Mouse (Mus musculus) hindbrain, embryonic 12.5 days (tissue): ENCODE measurements at regions not wholly inside any gene's neighbourhood (a gene's known extent, or its start where the extent isn't known, plus 50 kb on each side); places are given as distances from the start of the nearest gene placed in this dataset.
"Not testable (repeated sequence)": the region's sequence is repeated elsewhere in the genome, so short reads cannot be mapped to it uniquely, and the experiment has no call there.

Experiments used
- ATAC-seq: fragments of 200-750 bp; cut with Nextera tagmentation; 2 replicates; pipeline ENCODE4 v1.8.0; 2017; ENCODE audit warnings: moderate TSS enrichment; ENCODE audit not compliant: low FRiP score
- H3K27ac ChIP-seq: fragments of 300-500 bp; sonication (generic); 2 replicates; pipeline ENCODE4 v1.5.1; 2016; ENCODE audit warnings: mild to moderate bottlenecking
- H3K27me3 ChIP-seq: fragments of 300-500 bp; sonication (generic); 2 replicates; pipeline ENCODE4 v1.6.1; 2016; ENCODE audit warnings: mild to moderate bottlenecking
- H3K36me3 ChIP-seq: fragments of 300-500 bp; sonication (generic); 2 replicates; pipeline ENCODE4 v1.6.1; 2016; ENCODE audit warnings: mild to moderate bottlenecking
- H3K4me1 ChIP-seq: fragments of 300-500 bp; sonication (generic); 2 replicates; pipeline ENCODE4 v1.6.1; 2016
- H3K4me2 ChIP-seq: fragments of 300-500 bp; sonication (generic); replicated peaks from 2 replicates; pipeline ENCODE4 v1.6.1; 2016; ENCODE audit warnings: mild to moderate bottlenecking
- H3K4me3 ChIP-seq: fragments of 300-500 bp; sonication (generic); 2 replicates; pipeline ENCODE4 v1.5.1; 2016; ENCODE audit warnings: mild to moderate bottlenecking
- H3K9ac ChIP-seq: fragments of 300-500 bp; sonication (generic); 2 replicates; pipeline ENCODE4 v1.6.1; 2016; ENCODE audit warnings: mild to moderate bottlenecking, moderate library complexity
- H3K9me3 ChIP-seq: fragments of 300-500 bp; sonication (generic); replicated peaks from 2 replicates; pipeline ENCODE4 v1.6.1; 2016; ENCODE audit warnings: mild to moderate bottlenecking
- WGBS: fragments of 180-500 bp; shearing (Covaris S2); methylation state at CpG from one replicate; pipeline ENCODE4 v1.1.7; 2016; 5-methylcytosine and 5-hydroxymethylcytosine counted together

DNA sequence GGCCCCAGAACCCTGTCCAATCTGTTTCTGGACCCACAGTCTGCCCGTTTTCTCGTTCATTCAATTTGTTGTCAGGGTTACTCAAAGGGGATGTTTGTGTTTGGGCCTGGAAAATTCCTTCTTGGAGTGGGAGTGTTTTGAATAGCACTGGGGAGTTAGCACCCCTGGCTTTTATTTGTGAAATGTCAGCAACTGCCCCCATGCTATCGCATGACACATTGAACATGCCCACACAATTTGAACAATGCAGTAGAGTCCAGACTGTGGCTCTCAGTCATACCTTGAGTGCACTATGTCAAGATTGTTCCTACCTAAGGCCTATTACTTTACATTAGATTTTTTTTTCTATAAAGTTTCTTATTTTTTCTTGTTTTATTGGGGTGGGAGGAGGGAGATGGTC is 195.2 kb upstream of the Ccdc54 start:
- Histone ChIP-seq H3K9ac (no peak overlapping the region), H3K4me3 (no peak overlapping the region), H3K4me2 (no peak overlapping the region), H3K27me3 (no peaks in the 10 kb centered on the region), H3K36me3 (no peaks in the 10 kb centered on the region), H3K27ac (no peak overlapping the region), H3K4me1 (peaks cover 12% of the 10 kb centered on the region), H3K9me3 (no peaks in the 10 kb centered on the region)
- ATAC-seq = no peak
- 68% methylated on average over 3 of the region's 3 CpGs for WGBS

DNA sequence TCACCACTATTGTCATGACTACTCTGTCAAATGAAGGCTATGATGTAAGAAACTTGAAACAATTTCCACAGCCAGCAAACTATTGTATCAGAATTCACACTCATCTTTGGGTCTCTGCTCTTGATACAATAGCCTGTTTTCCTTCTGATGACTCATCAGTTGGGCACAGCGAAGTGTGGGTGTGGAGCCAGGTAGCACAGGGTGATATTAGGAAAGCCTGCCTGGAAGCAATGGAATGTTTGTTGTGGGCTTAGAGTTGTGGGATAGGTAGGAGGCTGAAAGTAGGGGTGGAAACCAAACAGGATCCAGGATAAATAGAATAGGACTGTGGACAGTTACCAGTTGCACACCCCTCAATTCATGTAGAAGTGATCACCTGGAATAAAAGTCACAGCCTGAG is 194.4 kb upstream of the Ccdc54 start:
- H3K4me2 ChIP-seq = no peak overlapping the region
- ATAC-seq = no peak
- no peak overlapping the region for H3K4me3 ChIP-seq
- no peaks in the 10 kb centered on the region for H3K9me3 ChIP-seq
- 91% methylated on average over 1 of the region's 1 CpGs for WGBS
- peaks cover 12% of the 10 kb centered on the region for H3K4me1 ChIP-seq
- H3K9ac ChIP-seq = no peak overlapping the region
- no peaks in the 10 kb centered on the region for H3K27me3 ChIP-seq
- no peaks in the 10 kb centered on the region for H3K36me3 ChIP-seq
- no peak overlapping the region for H3K27ac ChIP-seq

DNA sequence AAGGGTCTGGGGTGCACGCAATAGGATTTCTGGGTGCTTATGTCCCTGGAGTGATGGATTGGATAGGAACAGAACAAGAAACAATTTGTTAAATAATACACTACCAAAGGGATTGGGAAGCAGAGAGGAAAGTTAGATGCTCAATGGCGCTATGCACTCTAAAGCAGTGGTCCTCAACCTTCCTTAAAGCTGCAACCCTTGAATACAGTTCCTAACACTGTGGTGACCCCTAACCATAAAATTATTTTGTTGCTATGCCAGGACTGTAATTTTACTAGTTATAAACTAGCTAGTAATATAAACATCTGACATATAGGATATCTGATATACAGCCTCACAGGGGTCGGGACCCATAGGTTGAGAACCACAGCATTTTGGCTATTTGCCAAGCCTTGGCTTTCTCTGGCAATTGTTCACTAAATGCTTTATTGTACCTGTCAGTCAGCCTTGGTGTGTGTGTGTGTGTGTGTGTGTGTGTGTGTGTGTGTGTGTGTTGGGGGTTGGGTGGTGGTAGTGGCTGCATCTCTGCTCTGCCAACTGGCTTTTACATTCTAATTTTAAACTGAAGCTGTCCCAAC is 193.8 kb upstream of the Ccdc54 start:
- Histone ChIP-seq H3K4me1 (peaks cover 12% of the 10 kb centered on the region), H3K4me3 (no peak overlapping the region), H3K27ac (no peak overlapping the region), H3K9me3 (no peaks in the 10 kb centered on the region), H3K9ac (no peak overlapping the region), H3K27me3 (no peaks in the 10 kb centered on the region), H3K36me3 (no peaks in the 10 kb centered on the region), H3K4me2 (no peak overlapping the region)
- peak; percentile 53; the same call in 1 of the 2 replicates for ATAC-seq
- WGBS = 83% methylated on average over 3 of the region's 3 CpGs

- Histone ChIP-seq H3K4me1 (peaks cover 13% of the 10 kb centered on the region), H3K36me3 (no peaks in the 10 kb centered on the region), H3K27me3 (no peaks in the 10 kb centered on the region), H3K27ac (no peak overlapping the region), H3K9ac (no peak overlapping the region), H3K4me2 (no peak overlapping the region), H3K9me3 (no peaks in the 10 kb centered on the region), H3K4me3 (no peak overlapping the region)
- ATAC-seq = peak; percentile 64
- WGBS = 37% methylated on average over 20 of the region's 20 CpGs
Measured at GRCm38 (mm10) chr16:50783784-50784650, 193.1 kb upstream of the Ccdc54 start.

- Histone ChIP-seq H3K4me3 (no peak overlapping the region), H3K27me3 (no peaks in the 10 kb centered on the region), H3K9me3 (no peaks in the 10 kb centered on the region), H3K4me1 (peaks cover 15% of the 10 kb centered on the region), H3K9ac (no peak overlapping the region), H3K36me3 (no peaks in the 10 kb centered on the region), H3K27ac (no peak overlapping the region), H3K4me2 (no peak overlapping the region)
- 40% methylated on average over 6 of the region's 6 CpGs for WGBS
- 0 out of 2 replicates have a peak, but pooled peaks have one; percentile 29 for ATAC-seq
Measured at GRCm38 (mm10) chr16:50783240-50783639, 192.3 kb upstream of the Ccdc54 start.

GRCm38 (mm10) chr16:50779030-50779784 is 188.3 kb upstream of the Ccdc54 start:
- ATAC-seq = no peak
- 37% methylated on average over 6 of the region's 6 CpGs for WGBS
- Histone ChIP-seq H3K27me3 (no peaks in the 10 kb centered on the region), H3K4me3 (no peak overlapping the region), H3K36me3 (no peaks in the 10 kb centered on the region), H3K9me3 (no peaks in the 10 kb centered on the region), H3K4me1 (peaks cover 11% of the 10 kb centered on the region), H3K27ac (no peak overlapping the region), H3K9ac (no peak overlapping the region), H3K4me2 (no peak overlapping the region)

DNA sequence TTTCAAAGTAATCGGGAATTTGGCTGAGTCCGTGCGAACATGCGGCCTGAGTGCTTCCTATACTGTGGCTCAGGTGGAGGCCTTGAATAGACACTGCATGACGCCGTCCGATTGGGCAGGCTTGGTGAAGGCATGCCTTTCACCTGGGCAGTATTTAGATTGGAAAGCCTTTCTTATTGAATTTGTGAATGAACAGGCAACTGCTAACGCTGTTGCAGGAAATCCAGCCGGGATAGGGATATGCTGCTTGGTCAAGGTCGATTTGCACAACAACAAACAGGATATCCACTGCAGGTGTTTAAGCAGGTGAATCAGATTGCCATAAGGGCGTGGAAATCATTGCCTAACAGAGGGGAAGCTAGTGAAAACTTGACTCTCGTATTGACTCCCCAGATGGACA is 183.7 kb upstream of the Ccdc54 start:
- not testable (repeated sequence) for H3K9me3 ChIP-seq, H3K27me3 ChIP-seq, H3K36me3 ChIP-seq, H3K4me3 ChIP-seq, H3K27ac ChIP-seq, ATAC-seq, H3K4me2 ChIP-seq, H3K4me1 ChIP-seq, H3K9ac ChIP-seq
- WGBS = 94% methylated on average over 12 of the region's 12 CpGs

DNA sequence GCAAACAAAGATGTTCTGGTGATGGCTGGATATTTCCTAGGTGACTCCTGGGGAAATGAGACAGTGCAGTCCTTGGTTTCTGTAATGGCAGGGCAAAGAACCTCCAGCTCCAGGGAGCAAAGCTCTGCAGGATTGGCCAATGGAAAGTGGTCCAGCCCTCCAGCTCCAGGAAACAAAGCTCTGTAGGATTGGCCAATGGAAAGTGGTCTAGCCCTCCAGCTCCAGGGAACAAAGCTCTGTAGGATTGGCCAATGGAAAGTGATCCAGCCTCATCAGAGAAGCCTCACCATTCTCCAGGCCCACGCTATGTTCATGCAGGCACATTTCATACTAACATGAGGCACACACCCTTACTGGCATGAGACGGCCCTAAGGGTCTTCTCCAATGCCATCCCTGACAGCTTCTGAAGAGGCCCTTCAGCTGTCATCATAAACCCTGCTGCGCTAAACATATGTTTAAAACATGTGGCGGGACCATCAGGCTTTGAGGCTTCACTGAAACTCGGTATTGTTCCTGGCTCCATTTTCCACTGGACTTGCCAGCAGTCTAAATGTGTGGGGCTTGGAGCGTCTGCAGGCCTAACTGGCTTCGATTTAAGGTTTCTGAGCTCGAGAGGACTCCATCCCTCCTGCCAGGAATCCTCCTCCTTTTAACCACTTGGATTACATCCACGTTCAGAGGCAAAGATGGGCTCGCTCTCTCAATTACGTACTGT is 175.3 kb upstream of the Ccdc54 start:
- Histone ChIP-seq H3K4me3 (no peak overlapping the region), H3K9me3 (no peaks in the 10 kb centered on the region), H3K27ac (no peak overlapping the region), H3K4me1 (no peaks in the 10 kb centered on the region), H3K36me3 (no peaks in the 10 kb centered on the region), H3K4me2 (no peak overlapping the region), H3K27me3 (no peaks in the 10 kb centered on the region), H3K9ac (no peak overlapping the region)
- WGBS = 93% methylated on average over 11 of the region's 11 CpGs
- ATAC-seq = no peak

GRCm38 (mm10) chr16:50762096-50762495 is 171.1 kb upstream of the Ccdc54 start:
- Histone ChIP-seq H3K27me3 (no peaks in the 10 kb centered on the region), H3K27ac (no peak overlapping the region), H3K4me1 (no peaks in the 10 kb centered on the region), H3K9ac (no peak overlapping the region), H3K4me2 (no peak overlapping the region), H3K9me3 (no peaks in the 10 kb centered on the region), H3K4me3 (no peak overlapping the region), H3K36me3 (no peaks in the 10 kb centered on the region)
- WGBS = 83% methylated on average over 3 of the region's 3 CpGs
- ATAC-seq = no peak

DNA sequence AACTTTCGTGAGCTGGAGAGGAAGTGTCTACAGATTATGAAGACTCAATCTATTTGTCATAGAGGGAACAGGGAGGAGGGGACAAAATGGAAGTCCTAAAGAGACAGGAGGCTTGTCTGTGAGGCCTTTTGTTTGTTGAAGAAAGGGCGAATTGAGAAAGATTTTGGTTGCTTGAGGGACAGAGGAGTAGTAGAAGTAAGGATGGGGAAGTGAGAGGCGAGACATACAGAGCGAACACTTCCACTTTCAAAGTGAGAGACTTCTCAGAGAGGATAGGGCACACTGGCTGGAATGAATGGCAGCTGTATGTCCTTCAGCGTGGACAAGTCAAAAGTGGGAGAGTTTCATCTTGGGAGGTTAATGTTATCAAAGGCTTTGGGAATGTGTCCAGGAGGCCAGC is 169.0 kb upstream of the Ccdc54 start:
- 83% methylated on average over 5 of the region's 5 CpGs for WGBS
- Histone ChIP-seq H3K27ac (no peak overlapping the region), H3K9me3 (no peaks in the 10 kb centered on the region), H3K4me1 (no peaks in the 10 kb centered on the region), H3K4me2 (no peak overlapping the region), H3K9ac (no peak overlapping the region), H3K27me3 (no peaks in the 10 kb centered on the region), H3K36me3 (no peaks in the 10 kb centered on the region), H3K4me3 (no peak overlapping the region)
- ATAC-seq = no peak

DNA sequence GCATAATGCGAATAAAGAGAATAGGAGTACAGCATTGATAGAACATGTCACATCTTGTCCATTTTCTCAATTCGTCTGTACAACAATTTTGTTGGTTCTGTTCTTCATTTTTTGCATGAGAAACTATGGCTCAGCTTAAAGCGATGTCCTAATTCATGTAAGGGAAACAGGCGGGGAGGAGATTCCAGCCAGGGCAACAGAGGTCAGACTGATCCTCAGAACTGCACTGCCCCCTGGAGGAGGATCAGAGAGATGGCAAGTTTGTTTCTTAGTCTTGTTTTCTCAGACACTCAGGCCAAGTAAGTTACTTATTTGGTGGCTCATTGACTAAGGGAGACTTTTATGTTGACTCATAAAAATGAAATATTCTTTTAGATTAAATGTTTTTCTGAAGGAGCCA is 165.7 kb upstream of the Ccdc54 start:
- Histone ChIP-seq H3K27me3 (no peaks in the 10 kb centered on the region), H3K36me3 (no peaks in the 10 kb centered on the region), H3K9ac (no peak overlapping the region), H3K4me1 (0 out of 2 replicates have a peak, but pooled peaks cover 2% of the 10 kb centered on the region), H3K4me2 (no peak overlapping the region), H3K27ac (no peak overlapping the region), H3K9me3 (no peaks in the 10 kb centered on the region), H3K4me3 (no peak overlapping the region)
- no peak for ATAC-seq
- 50% methylated on average over 4 of the region's 4 CpGs for WGBS
